Mouse (Mus musculus) E14TG2a.4 (cell line): ENCODE data around the gene Chrna1.

Source experiments
- H3K27me3 ChIP-seq: 2 replicates; pipeline ENCODE4 v1.6.1; 2014; ENCODE audit warnings: low read length, control low read depth; ENCODE audit not compliant: insufficient read depth
- H3K36me3 ChIP-seq: 2 replicates; pipeline ENCODE4 v1.6.1; 2014; ENCODE audit warnings: low read length, control low read depth; ENCODE audit not compliant: insufficient read depth
- H3K4me1 ChIP-seq: replicated peaks from 2 replicates; pipeline ENCODE4 v1.6.1; 2014; ENCODE audit warnings: low read depth, low read length, control low read depth
- H3K4me3 ChIP-seq: replicated peaks from 2 replicates; pipeline ENCODE4 v1.5.1; 2014; ENCODE audit warnings: mild to moderate bottlenecking, low read length
- H3K9me3 ChIP-seq: 2 replicates; pipeline ENCODE4 v1.6.1; 2014; ENCODE audit warnings: low read length, control low read depth
- CTCF ChIP-seq: conservative IDR thresholded peaks from 2 replicates; pipeline ENCODE4 v1.5.1; 2014; ENCODE audit warnings: low read length
- NANOG ChIP-seq: IDR thresholded peaks from 2 replicates; pipeline ENCODE4 v1.6.1; 2014; ENCODE audit warnings: borderline replicate concordance, low read length, mixed read lengths
- POU5F1 ChIP-seq: IDR thresholded peaks from 2 replicates; pipeline ENCODE4 v1.6.1; 2014; ENCODE audit warnings: low read length, borderline replicate concordance

Gene Chrna1

GRCm38 (mm10) chr2:73522891-73523290 lies 57.2 kb downstream of the Chrna1 start:
- peaks cover 18% of the 10 kb centered on the region for H3K27me3 ChIP-seq

GRCm38 (mm10) chr2:73522336-73522735 lies 57.8 kb downstream of the Chrna1 start:
- H3K9me3 ChIP-seq, result peaks cover 8% of the 10 kb centered on the region
- no peaks in the 10 kb centered on the region for H3K36me3 ChIP-seq
- H3K4me1 ChIP-seq, result peaks cover 23% of the 10 kb centered on the region
- peaks cover 13% of the 10 kb centered on the region for H3K27me3 ChIP-seq
- no peak for TF ChIP-seq NANOG
- TF ChIP-seq CTCF, result no peak
- no peak for TF ChIP-seq POU5F1
- H3K4me3 ChIP-seq, result no peak overlapping the region

More at GRCm38 (mm10) chr2:73522891-73523290, 57.2 kb downstream of the Chrna1 start:
- Histone ChIP-seq H3K9me3 (peaks cover 8% of the 10 kb centered on the region), H3K4me3 (no peak overlapping the region), H3K4me1 (peaks cover 22% of the 10 kb centered on the region), H3K36me3 (no peaks in the 10 kb centered on the region)
- no peak for TF ChIP-seq CTCF
- no peak for TF ChIP-seq POU5F1
- no peak for TF ChIP-seq NANOG

DNA sequence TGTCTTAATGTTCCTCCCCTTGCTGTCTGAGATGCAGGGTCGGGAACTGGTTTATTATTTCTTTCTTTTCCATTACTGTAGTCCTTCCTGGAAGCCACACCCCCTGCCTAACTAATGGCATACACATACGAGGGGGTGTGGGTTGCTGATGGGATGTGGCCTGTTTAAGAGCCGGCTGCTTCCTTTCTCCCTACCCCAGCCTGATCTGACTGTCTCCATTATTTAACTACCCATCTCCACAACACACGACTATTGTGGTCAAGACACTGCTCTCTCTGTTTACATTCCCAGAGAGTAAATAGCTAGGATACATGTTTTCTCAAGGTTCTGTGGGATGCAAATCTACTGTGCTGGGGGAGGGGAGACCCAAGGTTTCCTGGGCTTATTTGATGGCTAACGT lies 58.4 kb downstream of the Chrna1 start:
- Histone ChIP-seq H3K4me3 (no peak overlapping the region), H3K9me3 (peaks cover 8% of the 10 kb centered on the region), H3K36me3 (no peaks in the 10 kb centered on the region), H3K4me1 (peaks cover 19% of the 10 kb centered on the region), H3K27me3 (peaks cover 7% of the 10 kb centered on the region)
- no peak for TF ChIP-seq CTCF
- no peak for TF ChIP-seq POU5F1
- TF ChIP-seq NANOG, result no peak

DNA sequence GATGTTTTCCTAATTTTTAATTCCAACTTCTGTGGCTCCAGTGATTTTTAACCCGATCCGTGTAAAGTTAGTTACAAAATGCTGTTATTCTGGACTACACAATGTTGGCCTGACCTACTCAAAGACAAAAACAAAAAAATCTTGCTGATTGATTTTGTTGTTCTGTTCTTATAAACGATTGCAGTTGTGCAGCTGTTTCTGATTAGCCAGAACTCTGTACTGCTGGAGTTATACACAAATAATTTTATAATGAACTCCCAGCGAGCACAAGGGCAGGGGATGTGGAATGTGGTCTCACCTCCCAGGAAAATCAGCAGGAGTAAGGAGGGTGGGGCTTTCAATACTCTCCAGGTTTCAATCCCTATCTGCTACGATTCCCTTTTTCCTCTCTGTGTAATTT lies 61.2 kb downstream of the Chrna1 start:
- H3K27me3 ChIP-seq, result no peaks in the 10 kb centered on the region
- no peak overlapping the region for H3K4me3 ChIP-seq
- peaks cover 8% of the 10 kb centered on the region for H3K9me3 ChIP-seq

DNA sequence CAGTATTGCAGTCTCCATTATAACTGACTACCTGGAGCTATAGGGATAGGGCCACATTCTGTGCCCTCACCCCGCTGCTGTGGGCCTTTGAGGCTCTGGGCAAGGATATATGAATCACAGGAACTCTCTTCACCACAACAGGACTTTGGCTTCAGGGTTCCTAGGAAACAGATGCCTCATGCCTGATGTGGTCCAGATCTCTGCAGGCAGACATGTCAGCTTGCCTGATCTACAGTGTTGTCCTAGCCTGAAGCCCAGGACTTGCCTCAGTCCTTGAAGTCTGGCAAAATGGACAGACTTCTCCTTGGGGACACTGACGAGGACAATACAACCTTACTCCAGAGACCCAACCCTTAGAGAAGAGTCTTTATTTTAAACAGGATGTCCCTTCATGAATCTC lies 61.8 kb downstream of the Chrna1 start:
- Histone ChIP-seq H3K36me3 (no peaks in the 10 kb centered on the region), H3K4me1 (peaks cover 19% of the 10 kb centered on the region), H3K27me3 (no peaks in the 10 kb centered on the region), H3K9me3 (peaks cover 8% of the 10 kb centered on the region), H3K4me3 (no peak overlapping the region)
- TF ChIP-seq POU5F1 (no peak), CTCF (no peak), NANOG (no peak)

More for the DNA sequence above, 61.2 kb downstream of the Chrna1 start:
- Histone ChIP-seq H3K4me1 (peaks cover 19% of the 10 kb centered on the region), H3K36me3 (no peaks in the 10 kb centered on the region)
- TF ChIP-seq NANOG (no peak), POU5F1 (no peak), CTCF (no peak)

DNA sequence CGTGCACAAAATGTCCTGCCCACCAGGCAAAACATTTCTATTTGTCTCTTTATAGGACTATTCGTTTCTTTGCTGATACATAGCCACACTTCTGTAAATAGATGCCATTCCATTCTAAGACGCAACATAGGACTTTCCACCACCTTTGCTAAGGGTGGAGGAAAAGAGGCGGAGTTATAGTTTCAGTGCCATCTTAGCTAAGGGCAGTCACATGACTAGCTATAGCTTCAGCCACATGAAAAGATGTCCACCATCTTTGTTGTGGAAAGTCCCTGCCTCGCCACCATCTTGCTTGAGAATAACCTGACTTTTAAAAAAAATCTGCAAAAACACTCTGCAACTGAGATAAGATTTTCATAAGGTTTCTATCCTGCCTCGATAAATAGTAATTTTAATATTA lies 66.0 kb downstream of the Chrna1 start:
- Histone ChIP-seq H3K36me3 (no peaks in the 10 kb centered on the region), H3K4me3 (no peak overlapping the region), H3K4me1 (peaks cover 24% of the 10 kb centered on the region), H3K27me3 (no peaks in the 10 kb centered on the region), H3K9me3 (no peaks in the 10 kb centered on the region)
- TF ChIP-seq NANOG (no peak), POU5F1 (no peak), CTCF (no peak)
